Mouse (Mus musculus): ENCODE results near the gene Adk.

DNA sequence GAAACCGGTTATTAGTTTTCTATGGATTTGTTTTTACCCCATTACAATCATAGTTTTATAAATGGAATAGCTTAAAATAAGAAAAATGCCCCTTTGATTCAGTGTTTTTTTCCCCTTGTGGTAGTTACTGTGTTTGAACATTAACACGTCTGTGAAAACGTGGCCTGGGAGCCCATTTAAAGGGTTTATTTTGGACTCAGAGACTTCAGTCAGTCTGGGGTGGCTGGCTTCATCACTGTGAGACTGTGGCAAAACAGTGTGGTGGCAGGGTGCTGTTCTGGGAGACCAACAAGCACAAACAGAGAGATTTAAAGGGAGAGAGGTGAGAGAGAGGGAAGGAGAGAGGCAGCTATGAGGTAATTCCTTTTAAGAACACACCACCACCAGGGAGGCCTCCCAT lies 55.2 kb downstream of the Adk start:
- TF ChIP-seq CTCF (IDR thresholded peaks at IDR 0.05; ENCODE audit: control insufficient read depth, insufficient read depth, low read length), result no peak
- no peak for TF ChIP-seq POLR2A (IDR thresholded peaks at IDR 0.05; ENCODE audit: borderline replicate concordance, control insufficient read depth, low read depth, low read length)
